Mouse (Mus musculus): ENCODE measurements around the gene Cfap73. TPM values are rescaled to one million over a fixed set of nuclear protein-coding genes. Genes with fewer than 3 reads are reported as not detected.

Cfap73 gene
- polyA plus RNA-seq, 1 experiment from 2014 or later: 0.10 TPM

GRCm38 (mm10) chr5:120612822-120613604 lies 21.0 kb downstream of the Cfap73 start:
- Histone ChIP-seq H3K9ac (ENCODE audit: low read length) (peak overlapping the region; percentile 79), H3K27me3 (ENCODE audit: control insufficient read depth, insufficient read depth, low read length) (no peaks in the 10 kb centered on the region), H3K4me2 (replicated peaks; ENCODE audit: low read depth) (peak overlapping the region; percentile 90), H3K27ac (replicated peaks) (peak overlapping the region; percentile 91), H3K4me1 (replicated peaks; ENCODE audit: control insufficient read depth, insufficient read depth) (peaks cover 4% of the 10 kb centered on the region), H3K4me3 (ENCODE audit: low read depth, low read length) (peak overlapping the region; percentile 72), H3K36me3 (ENCODE audit: control insufficient read depth, insufficient read depth, low read length) (0 out of 2 replicates have a peak, but pooled peaks cover 3% of the 10 kb centered on the region), H3K9me3 (ENCODE audit: control insufficient read depth, low read length) (no peaks in the 10 kb centered on the region)
- peak; percentile 95 for ATAC-seq (ENCODE audit: low FRiP score, low TSS enrichment)
- TF ChIP-seq CTCF (IDR thresholded peaks at IDR 0.05; ENCODE audit: low read depth) (no peak), EP300 (optimal IDR thresholded peaks at IDR 0.05) (no peak)
- under 1% methylated on average over 69 of the region's 69 CpGs for WGBS
- peak; percentile 100 for DNase-seq (ENCODE audit: low spot score)

DNA sequence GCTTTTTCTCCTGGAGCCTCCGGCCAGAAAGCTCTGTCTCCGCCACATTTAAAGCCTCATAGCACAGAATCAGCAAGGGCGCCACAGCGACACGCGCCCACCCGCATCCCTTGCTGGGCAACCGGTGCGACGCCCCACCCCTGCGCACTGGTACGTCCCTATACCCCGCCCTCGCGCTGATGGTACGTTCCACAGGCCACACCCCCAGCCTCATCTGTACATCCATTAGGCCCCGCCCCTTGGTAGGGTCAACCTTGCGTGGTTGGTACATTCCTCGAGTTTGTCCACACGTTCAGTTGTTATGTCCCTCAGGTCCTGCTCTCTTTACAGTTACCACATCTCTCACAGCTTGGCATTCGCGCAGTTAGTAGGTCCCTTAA lies 21.6 kb downstream of the Cfap73 start, which contains the start of the genes Rita1 and Ddx54:
Gene Rita1, minus strand, starts transcription at position 148 of the 380 bp plus-strand sequence.
Gene Ddx54, plus strand, starts transcription at position 298 of the 380 bp plus-strand sequence.
- H3K4me2 ChIP-seq (replicated peaks; ENCODE audit: low read depth): peak within 1 kb of the TSS; percentile 90
- peak; percentile 85 for ATAC-seq (ENCODE audit: low FRiP score, low TSS enrichment)
- peak; percentile 95 for DNase-seq (ENCODE audit: low spot score)
- peak within 1 kb of the TSS; percentile 72 for H3K4me3 ChIP-seq (ENCODE audit: low read depth, low read length)
- TF ChIP-seq CTCF (IDR thresholded peaks at IDR 0.05; ENCODE audit: low read depth): no peak
- TF ChIP-seq EP300 (optimal IDR thresholded peaks at IDR 0.05): no peak
- peak within 1 kb of the TSS; percentile 91 for H3K27ac ChIP-seq (replicated peaks)
- H3K9ac ChIP-seq (ENCODE audit: low read length): peak within 1 kb of the TSS; percentile 79
- H3K4me1 ChIP-seq (replicated peaks; ENCODE audit: control insufficient read depth, insufficient read depth): peaks cover 4% of the 10 kb centered on the region
- no peaks in the 10 kb centered on the region for H3K9me3 ChIP-seq (ENCODE audit: control insufficient read depth, low read length)
- 0 out of 2 replicates have a peak, but pooled peaks cover 3% of the 10 kb centered on the region for H3K36me3 ChIP-seq (ENCODE audit: control insufficient read depth, insufficient read depth, low read length)
- under 1% methylated on average over 22 of the region's 22 CpGs for WGBS
- H3K27me3 ChIP-seq (ENCODE audit: control insufficient read depth, insufficient read depth, low read length): no peaks in the 10 kb centered on the region

DNA sequence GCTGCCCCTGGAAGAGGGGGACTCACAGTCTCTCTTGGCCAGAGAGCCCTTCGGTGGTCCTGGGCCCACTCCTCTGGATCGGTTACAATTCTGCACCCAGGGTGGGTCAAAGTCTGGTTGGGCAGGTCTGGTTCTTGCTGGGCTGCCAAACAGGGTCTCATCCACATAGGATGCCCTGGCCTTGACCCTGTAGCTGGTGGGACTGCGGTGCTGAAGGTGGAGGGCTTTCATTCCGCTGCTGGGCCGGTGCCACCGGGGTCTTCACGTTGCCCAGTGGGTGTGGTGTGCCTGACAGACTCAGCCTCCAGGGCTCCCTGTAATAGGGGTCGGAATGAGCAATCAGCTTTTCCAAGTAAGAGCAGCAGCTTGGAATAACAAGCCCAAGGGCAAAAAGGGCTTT lies 22.6 kb downstream of the Cfap73 start:
- H3K9ac ChIP-seq (ENCODE audit: low read length): peak overlapping the region; percentile 63
- H3K4me2 ChIP-seq (replicated peaks; ENCODE audit: low read depth): peak overlapping the region; percentile 85
- no peaks in the 10 kb centered on the region for H3K9me3 ChIP-seq (ENCODE audit: control insufficient read depth, low read length)
- DNase-seq (ENCODE audit: low spot score) (no peak), ATAC-seq (ENCODE audit: low FRiP score, low TSS enrichment) (no peak)
- WGBS: 41% methylated on average over 8 of the region's 8 CpGs
- TF ChIP-seq CTCF (IDR thresholded peaks at IDR 0.05; ENCODE audit: low read depth) (no peak), EP300 (optimal IDR thresholded peaks at IDR 0.05) (no peak)
- peaks cover 4% of the 10 kb centered on the region for H3K4me1 ChIP-seq (replicated peaks; ENCODE audit: control insufficient read depth, insufficient read depth)
- peak overlapping the region; percentile 72 for H3K4me3 ChIP-seq (ENCODE audit: low read depth, low read length)
- H3K27me3 ChIP-seq (ENCODE audit: control insufficient read depth, insufficient read depth, low read length): no peaks in the 10 kb centered on the region
- H3K27ac ChIP-seq (replicated peaks): no peak overlapping the region
- H3K36me3 ChIP-seq (ENCODE audit: control insufficient read depth, insufficient read depth, low read length): no peaks in the 10 kb centered on the region

DNA sequence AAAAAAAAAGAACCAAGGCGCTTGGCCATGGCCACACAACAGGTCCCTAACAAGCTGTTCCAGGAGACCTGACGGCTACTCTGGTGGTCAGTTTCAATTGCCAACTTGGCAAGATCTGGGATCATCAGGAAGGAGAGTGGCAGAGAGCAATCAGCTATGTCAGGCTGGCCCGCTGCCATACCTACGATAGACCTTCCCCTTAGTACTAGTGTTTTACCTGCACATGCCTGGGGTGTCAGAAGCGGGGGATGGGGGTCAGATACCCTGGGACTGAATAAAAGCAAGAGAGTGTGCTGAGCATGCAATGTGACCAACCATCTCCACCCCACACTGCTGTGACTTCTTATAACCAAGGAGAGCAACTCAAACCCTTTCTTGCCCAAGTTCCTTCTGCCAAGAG lies 23.1 kb downstream of the Cfap73 start:
- ATAC-seq (ENCODE audit: low FRiP score, low TSS enrichment) (no peak), DNase-seq (ENCODE audit: low spot score) (no peak)
- Histone ChIP-seq H3K9ac (ENCODE audit: low read length) (no peak overlapping the region; the same call in 1 of the 2 replicates), H3K9me3 (ENCODE audit: control insufficient read depth, low read length) (no peaks in the 10 kb centered on the region), H3K4me1 (replicated peaks; ENCODE audit: control insufficient read depth, insufficient read depth) (peaks cover 4% of the 10 kb centered on the region), H3K4me3 (ENCODE audit: low read depth, low read length) (no peak overlapping the region), H3K27me3 (ENCODE audit: control insufficient read depth, insufficient read depth, low read length) (no peaks in the 10 kb centered on the region), H3K4me2 (replicated peaks; ENCODE audit: low read depth) (no peak overlapping the region), H3K36me3 (ENCODE audit: control insufficient read depth, insufficient read depth, low read length) (no peaks in the 10 kb centered on the region), H3K27ac (replicated peaks) (no peak overlapping the region)
- WGBS: 96% methylated on average over 5 of the region's 5 CpGs
- TF ChIP-seq CTCF (IDR thresholded peaks at IDR 0.05; ENCODE audit: low read depth) (no peak), EP300 (optimal IDR thresholded peaks at IDR 0.05) (no peak)

GRCm38 (mm10) chr5:120609246-120609775 lies 24.7 kb downstream of the Cfap73 start:
- no peaks in the 10 kb centered on the region for H3K27me3 ChIP-seq (ENCODE audit: control insufficient read depth, insufficient read depth, low read length)
- H3K9ac ChIP-seq (ENCODE audit: low read length): no peak overlapping the region
- WGBS: 75% methylated on average over 16 of the region's 16 CpGs
- H3K36me3 ChIP-seq (ENCODE audit: control insufficient read depth, insufficient read depth, low read length): no peaks in the 10 kb centered on the region
- TF ChIP-seq EP300 (optimal IDR thresholded peaks at IDR 0.05): no peak
- no peak for TF ChIP-seq CTCF (IDR thresholded peaks at IDR 0.05; ENCODE audit: low read depth)
- no peaks in the 10 kb centered on the region for H3K9me3 ChIP-seq (ENCODE audit: control insufficient read depth, low read length)
- no peak overlapping the region for H3K27ac ChIP-seq (replicated peaks)
- DNase-seq (ENCODE audit: low spot score) (no peak), ATAC-seq (ENCODE audit: low FRiP score, low TSS enrichment) (no peak)
- H3K4me2 ChIP-seq (replicated peaks; ENCODE audit: low read depth): no peak overlapping the region
- H3K4me1 ChIP-seq (replicated peaks; ENCODE audit: control insufficient read depth, insufficient read depth): peaks cover 4% of the 10 kb centered on the region
- no peak overlapping the region for H3K4me3 ChIP-seq (ENCODE audit: low read depth, low read length)

DNA sequence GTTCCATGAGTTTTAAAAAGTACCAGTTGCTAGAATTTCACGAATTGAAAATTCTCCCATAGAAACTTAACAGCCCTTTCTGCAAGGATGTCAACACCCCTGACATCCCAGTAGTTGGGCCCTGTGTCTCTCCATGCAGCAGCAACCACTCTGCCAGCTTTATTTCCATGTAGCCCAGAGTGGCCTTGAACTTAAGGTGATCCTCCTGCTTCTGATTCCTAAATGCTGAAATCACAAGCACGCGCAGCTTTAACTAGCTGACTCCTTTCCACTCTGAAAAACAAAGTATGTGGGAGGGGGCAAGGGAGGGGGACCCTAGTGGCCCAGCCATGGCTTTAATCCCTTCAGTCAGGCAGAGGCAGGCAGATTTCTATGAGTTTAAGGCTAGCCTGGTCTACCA lies 26.7 kb downstream of the Cfap73 start:
- no peaks in the 10 kb centered on the region for H3K9me3 ChIP-seq (ENCODE audit: control insufficient read depth, low read length)
- 77% methylated on average over 3 of the region's 3 CpGs for WGBS
- DNase-seq (ENCODE audit: low spot score): no peak
- peaks cover 4% of the 10 kb centered on the region for H3K4me1 ChIP-seq (replicated peaks; ENCODE audit: control insufficient read depth, insufficient read depth)
- H3K27me3 ChIP-seq (ENCODE audit: control insufficient read depth, insufficient read depth, low read length): no peaks in the 10 kb centered on the region
- no peak overlapping the region for H3K4me2 ChIP-seq (replicated peaks; ENCODE audit: low read depth)
- H3K36me3 ChIP-seq (ENCODE audit: control insufficient read depth, insufficient read depth, low read length): no peaks in the 10 kb centered on the region
- H3K9ac ChIP-seq (ENCODE audit: low read length): no peak overlapping the region
- TF ChIP-seq CTCF (IDR thresholded peaks at IDR 0.05; ENCODE audit: low read depth): no peak
- no peak for TF ChIP-seq EP300 (optimal IDR thresholded peaks at IDR 0.05)
- H3K27ac ChIP-seq (replicated peaks): no peak overlapping the region
- ATAC-seq (ENCODE audit: low FRiP score, low TSS enrichment): no peak
- no peak overlapping the region for H3K4me3 ChIP-seq (ENCODE audit: low read depth, low read length)

All from stomach, postnatal 0 days (tissue).